Mouse (Mus musculus) spleen, adult 2 months (tissue): Measurements from ENCODE around the gene Ptprn2. TPM values are rescaled to one million over a fixed set of nuclear protein-coding genes. Genes with fewer than 3 reads are reported as not detected.

ENCODE experiments used
- DNase-seq, 2 experiments: peaks; one replicate each; pipeline versions ENCODE4 v3.0.0 to v3.0.0-alpha.2; 2012 to 2021; ENCODE audit warnings: low spot score in 2 of 2, low read depth in 1 of 2
- H3K27ac ChIP-seq: fragments of 200-500 bp; 2 replicates; pipeline ENCODE4 v1.5.1; 2012; ENCODE audit warnings: low read length, inconsistent platforms; ENCODE audit not compliant: insufficient read depth
- H3K27me3 ChIP-seq: fragments of 200-500 bp; 2 replicates; pipeline ENCODE4 v1.6.1; 2012; ENCODE audit warnings: mild to moderate bottlenecking, moderate library complexity, low read length, inconsistent platforms; ENCODE audit not compliant: control insufficient read depth, insufficient read depth
- H3K36me3 ChIP-seq: fragments of 200-500 bp; 2 replicates; pipeline ENCODE4 v1.6.1; 2012; ENCODE audit warnings: mild to moderate bottlenecking, low read length, inconsistent platforms; ENCODE audit not compliant: control insufficient read depth, insufficient read depth
- H3K4me1 ChIP-seq: fragments of 200-500 bp; 2 replicates; pipeline ENCODE4 v1.6.1; 2011; ENCODE audit warnings: inconsistent platforms; ENCODE audit not compliant: control insufficient read depth, insufficient read depth, insufficient read length
- H3K4me3 ChIP-seq: fragments of 200-500 bp; 2 replicates; pipeline ENCODE4 v1.5.1; 2011; ENCODE audit warnings: mild to moderate bottlenecking, inconsistent platforms; ENCODE audit not compliant: insufficient read depth, insufficient read length; ENCODE audit errors: extremely low read depth
- CTCF ChIP-seq: fragments of 200-500 bp; IDR thresholded peaks from 2 replicates; pipeline ENCODE4 v1.5.1; 2011; ENCODE audit warnings: mild to moderate bottlenecking, inconsistent platforms; ENCODE audit not compliant: insufficient read depth, insufficient read length, insufficient replicate concordance; ENCODE audit errors: extremely low read depth
- POLR2A ChIP-seq: fragments of 200-500 bp; IDR thresholded peaks from 2 replicates; pipeline ENCODE4 v1.6.1; 2011; ENCODE audit warnings: low read depth, low read length, inconsistent platforms
- WGBS: fragments of 180-500 bp; shearing (Covaris S2); methylation state at CpG from one replicate; pipeline ENCODE4 v1.1.7; 2018; 5-methylcytosine and 5-hydroxymethylcytosine counted together
- polyA plus RNA-seq: library from polyadenylated mRNA; depleted of rRNA; stranded (reverse); fragments of >200 nt; gene quantifications from 2 replicates; pipeline ENCODE4 v1.2.3, GENCODE M21; 2012

Ptprn2 gene
- polyA plus RNA-seq, 1 experiment = 0.96 TPM

GRCm38 (mm10) chr12:117025676-117026075, 540.2 kb downstream of the Ptprn2 start:
- H3K4me3 ChIP-seq = no peak overlapping the region
- no peak for TF ChIP-seq POLR2A
- no peak for TF ChIP-seq CTCF
- H3K27ac ChIP-seq = no peak overlapping the region
- H3K27me3 ChIP-seq = no peaks in the 10 kb centered on the region
- H3K36me3 ChIP-seq = no peaks in the 10 kb centered on the region
- DNase-seq = no peak
- H3K4me1 ChIP-seq = no peaks in the 10 kb centered on the region

DNA sequence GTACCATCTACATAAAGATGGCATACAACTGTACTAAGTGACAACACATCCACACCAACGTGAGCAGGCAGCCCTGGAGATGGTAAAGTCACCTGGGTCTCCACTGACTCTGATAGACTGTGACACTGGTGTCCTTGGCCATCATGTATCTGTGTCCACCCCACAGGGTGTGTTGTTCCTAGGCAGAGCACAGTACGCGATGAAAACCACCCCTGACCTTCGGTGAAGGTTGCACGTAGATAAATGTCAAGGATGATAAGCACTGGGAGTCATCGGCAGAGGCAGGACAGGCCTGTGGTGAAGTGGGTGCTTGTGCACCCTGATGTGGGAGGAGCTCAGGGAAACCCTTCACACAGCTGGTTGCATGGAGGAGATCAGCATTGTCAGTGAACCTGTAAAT, 541.8 kb downstream of the Ptprn2 start:
- Histone ChIP-seq H3K4me3 (no peak overlapping the region), H3K4me1 (no peaks in the 10 kb centered on the region), H3K27me3 (no peaks in the 10 kb centered on the region), H3K27ac (no peak overlapping the region), H3K36me3 (no peaks in the 10 kb centered on the region)
- no peak for DNase-seq
- 86% methylated on average over 6 of the region's 6 CpGs for WGBS
- no peak for TF ChIP-seq CTCF
- no peak for TF ChIP-seq POLR2A

- no peak overlapping the region for H3K27ac ChIP-seq
- H3K4me1 ChIP-seq = no peaks in the 10 kb centered on the region
- H3K36me3 ChIP-seq = no peaks in the 10 kb centered on the region
- TF ChIP-seq CTCF = no peak
- TF ChIP-seq POLR2A = no peak
- no peak overlapping the region for H3K4me3 ChIP-seq
- DNase-seq = no peak
- WGBS = 75% methylated on average over 5 of the region's 5 CpGs
- H3K27me3 ChIP-seq = no peaks in the 10 kb centered on the region
These were observed 542.9 kb downstream of the Ptprn2 start for GRCm38 (mm10) chr12:117028333-117028961.

GRCm38 (mm10) chr12:117033172-117033571, 547.7 kb downstream of the Ptprn2 start:
- Histone ChIP-seq H3K4me1 (no peaks in the 10 kb centered on the region), H3K27ac (no peak overlapping the region), H3K27me3 (no peaks in the 10 kb centered on the region), H3K4me3 (no peak overlapping the region), H3K36me3 (no peaks in the 10 kb centered on the region)
- DNase-seq = no peak
- 96% methylated on average over 1 of the region's 1 CpGs for WGBS
- no peak for TF ChIP-seq CTCF
- TF ChIP-seq POLR2A = no peak

- Histone ChIP-seq H3K4me1 (no peaks in the 10 kb centered on the region), H3K36me3 (no peaks in the 10 kb centered on the region), H3K27me3 (no peaks in the 10 kb centered on the region), H3K4me3 (no peak overlapping the region), H3K27ac (no peak overlapping the region)
- WGBS = 79% methylated on average over 3 of the region's 3 CpGs
- no peak for DNase-seq
- TF ChIP-seq CTCF = no peak
- TF ChIP-seq POLR2A = no peak
These were observed 549.0 kb downstream of the Ptprn2 start for GRCm38 (mm10) chr12:117034506-117034905.

- 7% methylated on average over 2 of the region's 2 CpGs for WGBS
- peak in 1 of 2 experiments; percentile 7 for DNase-seq
These were observed 549.7 kb downstream of the Ptprn2 start for GRCm38 (mm10) chr12:117035243-117035642.

DNA sequence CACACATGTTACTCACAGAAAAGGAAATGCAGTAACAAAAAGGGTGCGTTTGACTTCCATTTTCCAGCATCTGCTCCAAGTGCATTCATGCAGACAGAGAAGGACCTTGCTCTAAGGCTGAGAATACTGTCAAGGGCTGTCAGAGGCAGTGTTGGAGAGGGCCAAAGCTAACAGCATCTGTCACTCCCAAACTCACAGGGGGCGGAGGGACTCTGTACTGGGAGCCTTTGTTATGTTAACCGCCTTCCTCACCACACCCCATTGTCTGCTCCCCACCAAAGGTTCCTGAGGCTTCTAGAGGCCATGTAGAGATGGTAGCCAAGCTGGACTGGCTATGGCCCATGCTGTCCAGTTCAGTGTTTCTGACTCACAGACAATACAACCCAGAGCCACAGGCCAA, 553.9 kb downstream of the Ptprn2 start:
- no peaks in the 10 kb centered on the region for H3K4me1 ChIP-seq
- no peaks in the 10 kb centered on the region for H3K27me3 ChIP-seq
- DNase-seq = no peak
- H3K36me3 ChIP-seq = no peaks in the 10 kb centered on the region
- H3K4me3 ChIP-seq = no peak overlapping the region
- H3K27ac ChIP-seq = no peak overlapping the region
- no peak for TF ChIP-seq POLR2A
- TF ChIP-seq CTCF = no peak
- 69% methylated on average over 3 of the region's 3 CpGs for WGBS

More at GRCm38 (mm10) chr12:117035243-117035642, 549.7 kb downstream of the Ptprn2 start:
- Histone ChIP-seq H3K4me1 (no peaks in the 10 kb centered on the region), H3K27me3 (no peaks in the 10 kb centered on the region), H3K27ac (no peak overlapping the region), H3K36me3 (no peaks in the 10 kb centered on the region), H3K4me3 (no peak overlapping the region)
- TF ChIP-seq POLR2A = no peak
- TF ChIP-seq CTCF = peak; percentile 7; the same call in 1 of the 2 replicates
